Mouse (Mus musculus): ENCODE data around the gene Rhoc. TPM values are rescaled to one million over a fixed set of nuclear protein-coding genes. Genes with fewer than 3 reads are reported as not detected.
"Not testable (repeated sequence)": the region's sequence is repeated elsewhere in the genome, so short reads cannot be mapped to it uniquely, and the experiment has no call there.

Gene Rhoc
- polyA plus RNA-seq, 1 experiment from 2014 or later = 120 TPM

DNA sequence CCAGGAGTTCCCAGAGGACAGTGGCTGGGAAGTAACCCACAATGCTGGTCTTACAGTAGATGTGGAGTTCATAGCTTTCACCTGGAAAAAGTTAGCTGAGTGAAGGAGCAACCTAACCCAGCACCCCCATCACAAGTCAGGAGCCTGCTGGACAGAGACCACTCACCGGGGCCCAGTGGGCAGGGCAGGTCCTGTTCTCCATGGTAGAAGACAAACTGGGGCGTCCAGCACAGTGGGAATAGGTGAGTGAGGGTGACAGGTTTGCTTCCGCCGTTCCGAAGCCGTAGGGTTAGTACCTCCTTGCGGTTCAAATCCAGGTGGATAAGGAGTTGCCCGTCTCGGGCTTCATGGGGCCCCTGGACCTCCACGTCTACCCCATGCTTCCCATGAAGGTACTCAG, 16.1 kb downstream of the Rhoc start:
- 90% methylated on average over 10 of the region's 10 CpGs for WGBS
- Histone ChIP-seq H3K36me3 (replicated peaks) (peaks cover 60% of the 10 kb centered on the region), H3K9me3 (no peaks in the 10 kb centered on the region), H3K27me3 (replicated peaks; ENCODE audit: low read depth, poor library complexity, severe bottlenecking) (no peaks in the 10 kb centered on the region), H3K27ac (replicated peaks) (no peak overlapping the region), H3K4me3 (no peak overlapping the region), H3K4me1 (0 out of 2 replicates have a peak, but pooled peaks cover 2% of the 10 kb centered on the region)
- DNase-seq (ENCODE audit: low spot score) = no peak

DNA sequence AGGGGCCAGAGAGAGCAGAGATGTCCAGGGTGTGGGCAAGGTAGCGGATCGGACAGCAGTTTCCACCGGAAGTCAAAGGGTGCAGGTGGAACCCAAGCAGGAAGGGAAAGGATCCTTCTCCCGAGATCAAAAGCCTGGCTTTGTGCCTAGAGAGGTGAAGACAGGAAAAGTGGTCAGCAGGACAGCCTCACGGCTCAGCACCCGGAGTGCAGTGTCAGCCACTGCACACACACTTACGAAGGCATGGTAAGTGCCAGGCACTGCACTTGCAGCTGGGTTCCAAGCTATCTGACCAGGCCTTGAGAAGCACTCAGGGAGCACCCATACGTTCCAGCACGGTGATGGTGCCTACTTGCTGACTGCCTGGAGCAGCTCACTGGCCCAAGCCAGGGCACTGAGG, 17.4 kb downstream of the Rhoc start:
- WGBS = 79% methylated on average over 9 of the region's 9 CpGs
- Histone ChIP-seq H3K36me3 (replicated peaks) (peaks cover 48% of the 10 kb centered on the region), H3K4me3 (no peak overlapping the region), H3K4me1 (0 out of 2 replicates have a peak, but pooled peaks cover 2% of the 10 kb centered on the region), H3K27ac (replicated peaks) (no peak overlapping the region), H3K27me3 (replicated peaks; ENCODE audit: low read depth, poor library complexity, severe bottlenecking) (no peaks in the 10 kb centered on the region), H3K9me3 (no peaks in the 10 kb centered on the region)
- DNase-seq (ENCODE audit: low spot score) = no peak

DNA sequence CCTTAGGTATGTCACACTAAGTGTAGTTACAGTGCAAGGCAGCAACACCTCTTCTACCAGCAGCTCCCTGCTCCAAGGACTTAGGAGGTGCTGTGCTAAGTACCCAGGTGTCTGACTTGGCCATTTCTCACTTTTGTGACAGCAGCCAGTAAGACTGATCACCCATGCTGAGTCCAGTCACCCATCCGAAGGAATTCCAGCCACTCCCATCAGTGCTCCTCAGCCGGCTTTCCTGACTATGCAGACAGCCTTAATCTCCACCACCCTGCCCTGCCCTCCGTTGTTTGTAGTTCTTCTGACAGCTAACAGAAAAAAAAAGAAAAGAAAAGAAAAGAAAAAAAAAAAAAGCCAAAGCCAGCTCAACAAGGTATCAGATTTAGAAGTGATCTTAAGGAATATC, 23.6 kb downstream of the Rhoc start:
- DNase-seq (ENCODE audit: low spot score) = no peak
- Histone ChIP-seq H3K4me1 (peaks cover 5% of the 10 kb centered on the region), H3K27ac (replicated peaks) (no peak overlapping the region), H3K9me3 (no peaks in the 10 kb centered on the region), H3K36me3 (replicated peaks) (no peaks in the 10 kb centered on the region; the same call in 1 of the 2 replicates), H3K4me3 (no peak overlapping the region), H3K27me3 (replicated peaks; ENCODE audit: low read depth, poor library complexity, severe bottlenecking) (no peaks in the 10 kb centered on the region)
- WGBS = 23% methylated on average over 3 of the region's 3 CpGs

DNA sequence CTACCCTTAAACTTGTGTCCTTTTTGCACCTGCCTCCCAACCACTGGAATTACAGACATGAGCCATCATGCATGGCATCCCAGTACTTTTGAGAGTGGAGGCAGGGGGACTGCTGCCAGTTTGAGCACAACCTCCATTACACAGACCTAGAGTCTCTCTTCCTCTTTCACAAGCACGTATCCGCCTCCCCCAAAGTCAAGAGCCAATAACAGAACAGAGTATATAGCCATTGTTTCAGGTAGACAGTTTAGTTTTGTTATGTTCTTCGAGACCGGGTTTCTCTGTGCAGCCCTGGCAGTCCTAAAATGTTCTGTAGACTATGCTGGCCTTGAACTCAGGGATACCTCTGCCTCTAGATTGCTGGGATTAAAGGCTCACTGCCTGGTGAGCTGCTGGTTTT, 24.1 kb downstream of the Rhoc start:
- WGBS = 83% methylated on average over 4 of the region's 4 CpGs

DNA sequence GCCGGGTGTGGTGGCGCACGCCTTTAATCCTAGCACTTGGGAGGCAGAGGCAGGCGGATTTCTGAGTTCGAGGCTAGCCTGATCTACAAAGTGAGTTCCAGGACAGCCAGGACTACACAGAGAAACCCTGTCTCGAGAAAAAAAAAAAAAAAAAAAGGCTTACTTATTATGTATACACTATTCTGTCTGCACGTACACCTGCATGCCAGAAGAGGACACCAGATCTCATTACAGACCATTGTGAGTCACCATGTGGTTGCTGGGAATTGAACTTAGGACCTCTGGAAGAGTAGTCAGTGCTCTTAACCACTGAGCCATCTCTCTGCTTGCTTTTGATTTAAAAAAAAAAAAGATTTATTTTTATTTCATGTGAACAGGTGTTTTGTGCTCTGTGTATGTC, 25.1 kb downstream of the Rhoc start:
- not testable (repeated sequence) for H3K9me3 ChIP-seq; H3K27ac ChIP-seq (replicated peaks); H3K27me3 ChIP-seq (replicated peaks; ENCODE audit: low read depth, poor library complexity, severe bottlenecking); H3K4me3 ChIP-seq; DNase-seq (ENCODE audit: low spot score); H3K36me3 ChIP-seq (replicated peaks)
- peaks cover 17% of the 10 kb centered on the region for H3K4me1 ChIP-seq
- 90% methylated on average over 7 of the region's 7 CpGs for WGBS

More for the DNA sequence above, 24.1 kb downstream of the Rhoc start:
- no peak for DNase-seq (ENCODE audit: low spot score)
- H3K27me3 ChIP-seq (replicated peaks; ENCODE audit: low read depth, poor library complexity, severe bottlenecking) = no peaks in the 10 kb centered on the region
- H3K36me3 ChIP-seq (replicated peaks) = no peaks in the 10 kb centered on the region; the same call in 1 of the 2 replicates
- no peaks in the 10 kb centered on the region for H3K9me3 ChIP-seq
- H3K4me1 ChIP-seq = peaks cover 10% of the 10 kb centered on the region
- H3K4me3 ChIP-seq = no peak overlapping the region
- H3K27ac ChIP-seq (replicated peaks) = no peak overlapping the region

DNA sequence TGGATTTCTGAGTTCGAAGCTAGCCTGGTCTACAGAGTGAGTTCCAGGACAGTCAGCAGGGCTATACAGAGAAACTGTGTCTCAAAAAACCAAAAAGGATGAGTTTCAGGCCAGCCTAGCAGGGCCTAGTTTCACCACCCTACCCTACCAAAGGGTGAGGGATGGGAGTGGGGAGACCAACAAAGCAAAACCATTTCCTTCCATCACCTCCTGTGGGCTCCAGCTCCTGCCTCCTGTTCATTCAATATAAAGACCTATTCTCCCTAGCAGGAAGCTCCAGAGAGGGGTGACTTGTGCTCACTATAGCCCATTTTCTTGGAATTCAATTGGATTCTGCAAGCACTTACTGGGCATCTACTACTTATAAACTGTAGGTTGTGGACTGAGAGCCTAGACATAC, 26.6 kb downstream of the Rhoc start:
- 96% methylated on average over 1 of the region's 1 CpGs for WGBS
- Histone ChIP-seq H3K9me3 (no peaks in the 10 kb centered on the region), H3K4me1 (peaks cover 27% of the 10 kb centered on the region), H3K36me3 (replicated peaks) (no peaks in the 10 kb centered on the region; the same call in 1 of the 2 replicates), H3K27me3 (replicated peaks; ENCODE audit: low read depth, poor library complexity, severe bottlenecking) (no peaks in the 10 kb centered on the region), H3K4me3 (no peak overlapping the region), H3K27ac (replicated peaks) (no peak overlapping the region)
- no peak for DNase-seq (ENCODE audit: low spot score)

DNA sequence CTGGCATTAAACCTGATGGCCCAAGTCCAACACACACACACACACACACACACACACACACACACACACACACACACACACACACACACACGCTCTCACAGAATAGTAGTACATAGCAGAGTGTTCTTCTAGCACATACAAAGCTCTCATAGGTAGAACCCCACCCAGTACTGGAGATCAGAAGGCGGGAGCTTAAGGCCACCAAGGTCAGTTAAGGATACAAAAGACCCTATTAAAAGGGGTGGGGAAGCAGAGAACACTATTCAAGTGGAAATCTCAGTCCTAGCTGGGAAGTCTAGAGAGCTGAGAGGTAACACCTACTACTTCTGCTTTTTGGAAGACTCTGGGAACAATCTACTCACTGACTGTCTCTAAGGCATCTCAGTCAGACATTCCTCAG, 27.2 kb downstream of the Rhoc start:
- DNase-seq (ENCODE audit: low spot score) = no peak
- Histone ChIP-seq H3K4me1 (peaks cover 27% of the 10 kb centered on the region), H3K36me3 (replicated peaks) (peaks cover under 1% of the 10 kb centered on the region), H3K27me3 (replicated peaks; ENCODE audit: low read depth, poor library complexity, severe bottlenecking) (no peaks in the 10 kb centered on the region), H3K4me3 (no peak overlapping the region), H3K9me3 (no peaks in the 10 kb centered on the region), H3K27ac (replicated peaks) (no peak overlapping the region)
- 85% methylated on average over 2 of the region's 2 CpGs for WGBS

DNA sequence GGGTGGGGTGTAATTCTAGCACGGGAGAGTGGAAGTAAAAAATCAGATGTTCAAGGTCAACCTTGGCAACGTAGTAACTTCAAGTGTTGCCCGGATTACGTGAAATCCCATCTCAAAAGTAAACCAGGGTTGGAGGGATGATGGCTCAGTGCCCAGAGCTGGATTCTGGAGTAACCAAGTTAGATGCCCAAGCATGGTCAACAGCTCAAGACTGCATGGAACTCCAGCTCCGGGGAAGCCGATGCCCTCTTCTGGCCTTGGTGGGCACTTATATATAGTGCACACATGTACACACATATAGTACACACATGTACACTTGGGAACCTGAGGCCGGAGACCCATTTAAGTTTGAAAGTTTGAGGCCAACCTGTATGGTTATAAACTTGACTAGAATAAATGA, 28.0 kb downstream of the Rhoc start:
- H3K9me3 ChIP-seq = no peaks in the 10 kb centered on the region
- 94% methylated on average over 7 of the region's 7 CpGs for WGBS
- H3K4me3 ChIP-seq = no peak overlapping the region
- no peak overlapping the region for H3K27ac ChIP-seq (replicated peaks)
- H3K27me3 ChIP-seq (replicated peaks; ENCODE audit: low read depth, poor library complexity, severe bottlenecking) = no peaks in the 10 kb centered on the region
- peaks cover 8% of the 10 kb centered on the region for H3K36me3 ChIP-seq (replicated peaks)
- peaks cover 27% of the 10 kb centered on the region for H3K4me1 ChIP-seq
- DNase-seq (ENCODE audit: low spot score) = no peak

DNA sequence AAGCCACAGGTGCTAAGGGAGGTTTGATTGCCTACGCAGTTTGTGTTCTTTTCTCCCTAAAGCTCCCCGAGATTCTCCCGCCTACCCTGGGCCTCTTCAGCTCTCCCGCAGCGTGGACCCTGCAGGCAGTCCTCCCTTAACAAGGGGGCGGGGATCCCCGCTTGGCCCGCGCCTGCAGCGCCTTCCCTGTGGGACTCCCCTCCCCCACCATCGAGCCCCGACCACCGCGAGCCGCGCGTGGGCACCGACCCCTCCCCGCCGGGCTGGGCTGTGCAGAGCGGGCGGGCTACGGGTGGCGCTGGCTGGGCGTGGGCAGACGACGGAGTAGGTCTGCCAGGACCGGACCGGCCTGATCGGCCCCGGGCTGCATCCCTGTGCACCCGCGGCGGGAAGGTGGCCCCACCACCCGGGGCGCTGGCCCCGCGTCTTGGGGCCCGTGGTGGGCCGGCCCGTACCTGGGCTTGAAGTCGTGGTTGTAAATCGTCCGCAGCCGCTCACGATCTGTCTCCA, 29.4 kb downstream of the Rhoc start:
- no peaks in the 10 kb centered on the region for H3K9me3 ChIP-seq
- WGBS = under 1% methylated on average over 46 of the region's 46 CpGs
- H3K4me3 ChIP-seq = peak overlapping the region; percentile 91
- H3K36me3 ChIP-seq (replicated peaks) = peaks cover 15% of the 10 kb centered on the region
- H3K4me1 ChIP-seq = peaks cover 27% of the 10 kb centered on the region
- peak; percentile 78 for DNase-seq (ENCODE audit: low spot score)
- no peaks in the 10 kb centered on the region for H3K27me3 ChIP-seq (replicated peaks; ENCODE audit: low read depth, poor library complexity, severe bottlenecking)
- peak overlapping the region; percentile 95 for H3K27ac ChIP-seq (replicated peaks)

DNA sequence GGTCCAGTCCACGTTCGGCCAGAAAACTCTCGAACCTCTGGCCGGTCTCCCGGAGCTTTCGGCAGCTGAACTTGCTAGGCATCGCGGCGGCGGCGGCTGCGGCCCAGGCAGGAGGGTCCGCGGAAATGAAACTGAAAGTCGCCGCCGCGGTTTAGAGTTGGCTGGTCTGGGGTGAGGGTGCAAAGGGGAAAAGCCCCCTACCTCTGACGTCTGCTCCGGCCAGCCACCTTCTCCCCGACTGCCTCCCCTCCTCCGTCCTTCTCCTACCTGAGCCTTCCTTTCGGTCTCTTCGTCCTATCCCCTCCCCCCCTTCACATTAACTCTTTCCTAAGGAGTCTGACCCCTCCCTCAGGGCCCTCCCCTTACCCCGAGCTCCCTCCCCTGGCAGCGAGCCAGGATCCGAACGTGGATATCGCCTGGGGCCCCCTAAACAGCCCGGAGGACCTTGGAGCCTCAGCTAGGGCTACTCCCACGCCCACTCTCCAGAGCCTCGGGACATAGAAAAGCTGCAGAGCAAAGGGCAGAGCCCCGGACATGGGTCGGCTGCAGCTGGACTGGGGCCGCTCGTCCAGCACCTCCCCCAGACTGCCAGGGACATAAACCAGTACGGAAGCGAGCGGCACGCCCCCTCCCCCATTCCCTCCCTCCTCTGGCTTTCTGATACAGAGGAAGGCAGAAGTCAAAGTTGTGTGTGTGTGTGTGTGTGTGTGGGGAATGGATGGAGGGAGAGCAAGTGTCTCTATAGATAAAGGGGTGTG, 30.0 kb downstream of the Rhoc start, which contains the start of gene Mov10:
Gene Mov10, minus strand, starts transcription at position 573 of the 758 bp plus-strand sequence.
- Histone ChIP-seq H3K9me3 (no peaks in the 10 kb centered on the region), H3K4me3 (peak within 1 kb of the TSS; percentile 91), H3K27me3 (replicated peaks; ENCODE audit: low read depth, poor library complexity, severe bottlenecking) (no peaks in the 10 kb centered on the region), H3K36me3 (replicated peaks) (peaks cover 18% of the 10 kb centered on the region), H3K4me1 (peaks cover 27% of the 10 kb centered on the region), H3K27ac (replicated peaks) (peak within 1 kb of the TSS; percentile 95)
- DNase-seq (ENCODE audit: low spot score) = peak; percentile 84
- under 1% methylated on average over 40 of the region's 40 CpGs for WGBS

DNA sequence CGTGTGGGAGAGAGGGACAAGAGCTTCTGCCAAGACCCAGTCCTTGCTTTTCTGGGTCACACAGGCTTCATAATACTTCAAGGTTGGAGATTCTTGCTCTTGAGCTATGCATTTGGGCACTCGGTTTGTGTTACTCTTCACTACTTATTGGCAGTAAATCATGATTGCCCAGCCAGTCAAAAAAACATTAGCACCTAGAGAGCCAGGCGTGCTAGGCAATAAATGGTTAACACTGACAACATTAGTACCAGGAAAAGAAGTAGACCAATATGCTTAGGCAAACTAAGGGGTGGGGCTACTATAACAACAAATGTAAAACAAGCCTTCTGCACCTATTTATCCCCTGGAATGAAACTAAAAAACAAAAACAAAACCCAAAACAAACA, 30.6 kb downstream of the Rhoc start:
- 6% methylated on average over 3 of the region's 3 CpGs for WGBS
- Histone ChIP-seq H3K27ac (replicated peaks) (peak overlapping the region; percentile 95), H3K4me1 (peaks cover 27% of the 10 kb centered on the region), H3K27me3 (replicated peaks; ENCODE audit: low read depth, poor library complexity, severe bottlenecking) (no peaks in the 10 kb centered on the region), H3K9me3 (no peaks in the 10 kb centered on the region), H3K4me3 (peak overlapping the region; percentile 91), H3K36me3 (replicated peaks) (peaks cover 18% of the 10 kb centered on the region)
- DNase-seq (ENCODE audit: low spot score) = no peak

DNA sequence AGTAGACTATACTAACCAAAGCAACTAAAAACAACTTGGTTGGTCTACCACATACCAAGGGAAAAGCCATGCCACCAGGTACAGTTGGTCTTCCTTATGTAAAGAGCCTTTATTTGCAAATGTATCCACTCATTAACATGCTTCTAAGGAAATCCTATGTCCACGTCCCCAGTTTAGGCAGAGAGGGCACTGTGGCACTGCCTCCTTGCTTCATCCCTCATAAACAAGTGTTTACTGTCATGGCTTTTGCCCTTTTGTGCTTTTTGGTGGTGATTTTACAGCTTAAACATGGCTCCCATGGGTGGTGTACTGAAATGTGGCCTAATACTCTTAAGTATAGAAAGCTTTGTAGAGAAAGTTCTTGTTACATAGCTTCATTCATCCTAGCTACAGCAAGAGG, 32.3 kb downstream of the Rhoc start:
- WGBS = 58% methylated on average over 1 of the region's 1 CpGs
- no peak for DNase-seq (ENCODE audit: low spot score)
- no peaks in the 10 kb centered on the region for H3K9me3 ChIP-seq
- H3K36me3 ChIP-seq (replicated peaks) = peaks cover 23% of the 10 kb centered on the region
- H3K4me3 ChIP-seq = no peak overlapping the region
- no peak overlapping the region for H3K27ac ChIP-seq (replicated peaks)
- no peaks in the 10 kb centered on the region for H3K27me3 ChIP-seq (replicated peaks; ENCODE audit: low read depth, poor library complexity, severe bottlenecking)
- peaks cover 27% of the 10 kb centered on the region for H3K4me1 ChIP-seq

DNA sequence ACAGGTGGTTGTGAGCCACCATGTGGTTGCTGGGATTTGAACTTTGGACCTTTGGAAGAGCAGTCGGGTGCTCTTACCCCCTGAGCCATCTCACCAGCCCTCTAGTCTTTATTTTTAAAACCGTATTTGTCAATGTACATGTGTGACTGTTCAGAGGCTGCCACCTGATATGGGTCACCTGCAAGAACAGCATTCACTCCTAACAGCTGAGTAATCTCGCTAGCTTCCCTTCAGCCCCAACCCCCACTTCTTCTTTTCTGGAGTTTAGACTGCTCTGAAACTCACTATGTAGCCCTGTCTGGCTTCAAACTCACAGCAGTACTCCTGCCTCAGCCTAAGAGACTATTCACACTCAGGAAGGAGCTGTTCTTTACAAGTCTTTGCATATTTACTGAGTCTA, 34.2 kb downstream of the Rhoc start:
- DNase-seq (ENCODE audit: low spot score) = no peak
- Histone ChIP-seq H3K27ac (replicated peaks) (no peak overlapping the region), H3K9me3 (no peaks in the 10 kb centered on the region), H3K4me3 (no peak overlapping the region), H3K4me1 (peaks cover 15% of the 10 kb centered on the region), H3K36me3 (replicated peaks) (peaks cover 42% of the 10 kb centered on the region), H3K27me3 (replicated peaks; ENCODE audit: low read depth, poor library complexity, severe bottlenecking) (no peaks in the 10 kb centered on the region)
- WGBS = 76% methylated on average over 3 of the region's 3 CpGs

Measured in embryonic facial prominence, embryonic 10.5 days (tissue).